ENCODE assay signal across 15 mouse cellular contexts in the genomic region with DNA sequence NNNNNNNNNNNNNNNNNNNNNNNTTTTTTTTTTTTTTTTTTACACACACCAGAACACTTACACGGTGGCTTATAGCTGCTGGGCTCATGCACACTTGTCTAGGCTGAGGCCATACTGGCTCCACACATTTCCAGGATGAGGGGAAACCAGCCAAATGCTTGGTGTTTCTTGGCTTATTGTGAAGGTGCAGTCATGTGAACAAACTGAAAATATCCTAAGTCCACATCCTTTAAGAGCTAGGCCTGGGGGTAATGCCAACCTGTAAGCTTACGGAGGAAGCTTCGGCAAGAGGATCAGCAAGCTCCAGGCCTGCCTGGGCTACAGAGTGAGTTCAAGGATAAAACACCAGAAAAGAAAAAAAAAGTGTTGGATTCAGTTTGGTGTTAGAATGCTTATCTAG. TPM values are rescaled to one million over a fixed set of nuclear protein-coding genes. Genes with fewer than 3 reads are reported as not detected.
DNase-seq lines count a peak whose midpoint lies in the region; ATAC-seq and TF ChIP-seq lines count a peak whose summit lies in the region.
"Had no signal": no experiment of that assay in that cellular context is flagged by ENCODE, and none has a peak within 500 bp of the region (broad histone marks: within the 10 kb centered on the region; RNA-seq: fewer than 3 reads in every experiment).

No protein-coding gene starts in this region.

- H3K27me3 ChIP-seq in forebrain, embryonic 14.5 days (replicated peaks; ENCODE audit: control insufficient read depth, insufficient read depth, low read length) = no peaks in the 10 kb centered on the region
- H3K27me3 ChIP-seq in forebrain, embryonic 10.5 days (ENCODE audit: poor library complexity, severe bottlenecking) = no peaks in the 10 kb centered on the region
- H3K27me3 ChIP-seq in liver, adult 2 months (ENCODE audit: control insufficient read depth, insufficient read depth, low read length) = no peaks in the 10 kb centered on the region
- no peaks in the 10 kb centered on the region; the same call in 1 of the 2 replicates for H3K27me3 ChIP-seq in liver, embryonic 12.5 days (replicated peaks)
- H3K27me3 ChIP-seq: forebrain, embryonic 12.5 days; liver, embryonic 15.5 days; midbrain, embryonic 13.5 days; neural tube, embryonic 12.5 days had no signal

- no peaks in the 10 kb centered on the region for H3K36me3 ChIP-seq in forebrain, embryonic 14.5 days (ENCODE audit: control insufficient read depth, insufficient read depth, low read length)
- no peaks in the 10 kb centered on the region for H3K36me3 ChIP-seq in forebrain, embryonic 10.5 days (replicated peaks)
- no peaks in the 10 kb centered on the region for H3K36me3 ChIP-seq in liver, adult 2 months (ENCODE audit: control insufficient read depth, insufficient read depth, low read length)
- no peaks in the 10 kb centered on the region for H3K36me3 ChIP-seq in liver, embryonic 12.5 days
- H3K36me3 ChIP-seq: forebrain, embryonic 12.5 days; liver, embryonic 15.5 days; midbrain, embryonic 13.5 days; neural tube, embryonic 12.5 days had no signal

- no peak overlapping the region for H3K9ac ChIP-seq in forebrain, embryonic 14.5 days (ENCODE audit: low read length)
- H3K9ac ChIP-seq in liver, adult 2 months (ENCODE audit: low read depth, low read length) = no peak overlapping the region
- H3K9ac ChIP-seq in liver, embryonic 12.5 days = no peak overlapping the region
- H3K9ac ChIP-seq: forebrain, embryonic 12.5 days; liver, embryonic 15.5 days; midbrain, embryonic 13.5 days; neural tube, embryonic 12.5 days had no signal

- TF ChIP-seq POLR2A in liver, adult 2 months (IDR thresholded peaks at IDR 0.05; ENCODE audit: extremely low read depth, insufficient read depth, low read length) = no peak

- no peak overlapping the region for H3K4me2 ChIP-seq in forebrain, embryonic 14.5 days (ENCODE audit: low read length)
- no peak overlapping the region for H3K4me2 ChIP-seq in liver, embryonic 12.5 days
- H3K4me2 ChIP-seq: forebrain, embryonic 12.5 days; midbrain, embryonic 13.5 days; neural tube, embryonic 12.5 days had no signal

- H3K27ac ChIP-seq in forebrain, embryonic 14.5 days (ENCODE audit: low read depth, low read length) = no peak overlapping the region
- no peak overlapping the region for H3K27ac ChIP-seq in forebrain, embryonic 10.5 days
- peak overlapping the region; percentile 97 for H3K27ac ChIP-seq in liver, adult 2 months (replicated peaks; ENCODE audit: insufficient read depth, low read depth, low read length)
- H3K27ac ChIP-seq in liver, embryonic 12.5 days = no peak overlapping the region
- H3K27ac ChIP-seq in brown adipose tissue, adult 24 weeks (replicated peaks; ENCODE audit: low read depth, low read length) = peak overlapping the region; percentile 93
- H3K27ac ChIP-seq: midbrain, embryonic 13.5 days; neural tube, embryonic 12.5 days had no signal

- H3K79me2 ChIP-seq in liver, adult 2 months (ENCODE audit: control insufficient read depth, insufficient read depth, low read length) = peaks cover 6% of the 10 kb centered on the region; the same call in 1 of the 2 replicates

- DNase-seq in forebrain, embryonic 14.5 days (ENCODE audit: low spot score) = peak; percentile 46
- no peak for DNase-seq in forebrain, embryonic 10.5 days (ENCODE audit: extremely low spot score, low spot score)
- peak; percentile 93 for DNase-seq in liver, adult 2 months (ENCODE audit: extremely low read depth, low read depth, low spot score)
- DNase-seq in kidney, postnatal 14 days = peak; percentile 70
- no peak for DNase-seq in thymus, postnatal 36 days
- no peak for DNase-seq in embryo, embryonic 11 days

- H3K4me1 ChIP-seq in forebrain, embryonic 14.5 days (ENCODE audit: control insufficient read depth, insufficient read depth, low read length) = no peaks in the 10 kb centered on the region
- 0 out of 2 replicates have a peak, but pooled peaks cover 5% of the 10 kb centered on the region for H3K4me1 ChIP-seq in forebrain, embryonic 10.5 days
- peaks cover 26% of the 10 kb centered on the region for H3K4me1 ChIP-seq in liver, adult 2 months (ENCODE audit: control insufficient read depth, insufficient read depth, low read length)
- H3K4me1 ChIP-seq in liver, embryonic 12.5 days = peaks cover 14% of the 10 kb centered on the region
- H3K4me1 ChIP-seq in brown adipose tissue, adult 24 weeks (ENCODE audit: control insufficient read depth, insufficient read depth, insufficient read length, low read length) = peaks cover 18% of the 10 kb centered on the region
- H3K4me1 ChIP-seq: forebrain, embryonic 12.5 days; midbrain, embryonic 13.5 days; neural tube, embryonic 12.5 days had no signal

- ATAC-seq in forebrain, embryonic 14.5 days = no peak
- no peak for ATAC-seq in liver, embryonic 12.5 days
- ATAC-seq: hindbrain, embryonic 16.5 days; midbrain, embryonic 13.5 days had no signal

- no peak overlapping the region for H3K4me3 ChIP-seq in forebrain, embryonic 14.5 days (ENCODE audit: low read depth, low read length)
- H3K4me3 ChIP-seq in forebrain, embryonic 10.5 days = no peak overlapping the region
- no peak overlapping the region for H3K4me3 ChIP-seq in liver, adult 2 months (ENCODE audit: insufficient read depth, low read depth, low read length)
- no peak overlapping the region for H3K4me3 ChIP-seq in liver, embryonic 12.5 days
- H3K4me3 ChIP-seq in brown adipose tissue, adult 24 weeks (ENCODE audit: insufficient read depth, low read depth, low read length) = no peak overlapping the region
- H3K4me3 ChIP-seq: forebrain, embryonic 12.5 days; liver, embryonic 15.5 days; midbrain, embryonic 13.5 days; neural tube, embryonic 12.5 days had no signal

- TF ChIP-seq CTCF in liver, adult 2 months (IDR thresholded peaks at IDR 0.05; ENCODE audit: low read depth, low read length) = no peak

- H3K9me3 ChIP-seq in forebrain, embryonic 14.5 days (replicated peaks; ENCODE audit: control insufficient read depth, low read length) = no peaks in the 10 kb centered on the region
- no peaks in the 10 kb centered on the region for H3K9me3 ChIP-seq in forebrain, embryonic 10.5 days
- H3K9me3 ChIP-seq in liver, embryonic 12.5 days (replicated peaks) = no peaks in the 10 kb centered on the region
- H3K9me3 ChIP-seq: forebrain, embryonic 12.5 days; liver, embryonic 15.5 days; midbrain, embryonic 13.5 days; neural tube, embryonic 12.5 days had no signal

- WGBS in forebrain, embryonic 14.5 days = 68% methylated on average over 3 of the region's 3 CpGs
- 96% methylated on average over 3 of the region's 3 CpGs for WGBS in forebrain, embryonic 10.5 days
- WGBS in liver, adult 2 months = 9% methylated on average over 3 of the region's 3 CpGs
- 90% methylated on average over 3 of the region's 3 CpGs for WGBS in liver, embryonic 12.5 days (ENCODE audit: insufficient replicate concordance)

RNA-seq across cellular contexts. Expression of gene Rd3, which starts 19.8 kb away (rescaled TPM):
- polyA plus RNA-seq in forebrain, embryonic 14.5 days (2014; fragmentation: Nextera tagmentation; extraction: Ambion mirVana) = 2.4 and 2.7 TPM in 2 replicates
- 0.15 and 0.38 TPM in 2 replicates for polyA plus RNA-seq in forebrain, embryonic 10.5 days (2016; fragmentation: Nextera tagmentation; extraction: Ambion mirVana)
- 0.46 and 0.54 TPM in 2 replicates for total RNA-seq in liver, adult 2 months (2014; rRNA removed)
- 1.2 and 1.6 TPM in 2 replicates for polyA plus RNA-seq in liver, adult 2 months (2012; rRNA removed)
- 0.13 and 0.19 TPM in 2 replicates for polyA plus RNA-seq in liver, embryonic 12.5 days (2016; fragmentation: Nextera tagmentation; extraction: Ambion mirVana)
- polyA plus RNA-seq in brown adipose tissue, adult 24 weeks (2012; ENCODE audit: insufficient read depth, insufficient read length, missing spikeins) = not detected in 2 replicates
- total RNA-seq: MEL had no signal
- polyA plus RNA-seq: C2C12 had no signal

RNA-seq across cellular contexts. Expression of gene Slc30a1, which starts 50.8 kb away (rescaled TPM):
- 1.3 and 2.0 TPM in 2 replicates for polyA plus RNA-seq in forebrain, embryonic 14.5 days (2014; fragmentation: Nextera tagmentation; extraction: Ambion mirVana)
- 1.2 and 1.5 TPM in 2 replicates for polyA plus RNA-seq in forebrain, embryonic 10.5 days (2016; fragmentation: Nextera tagmentation; extraction: Ambion mirVana)
- 22.6 and 24.4 TPM in 2 replicates for total RNA-seq in liver, adult 2 months (2014; rRNA removed)
- polyA plus RNA-seq in liver, adult 2 months (2012; rRNA removed) = 11.3 and 13.6 TPM in 2 replicates
- 6.0 and 7.2 TPM in 2 replicates for polyA plus RNA-seq in liver, embryonic 12.5 days (2016; fragmentation: Nextera tagmentation; extraction: Ambion mirVana)
- polyA plus RNA-seq in brown adipose tissue, adult 24 weeks (2012; ENCODE audit: insufficient read depth, insufficient read length, missing spikeins) = 4.5 and 5.8 TPM in 2 replicates

Comparison
In these comparisons a context has a peak if more than half of its experiments do, and no peak if none do; other contexts are left out.
1. DNase-seq: peak in forebrain, embryonic 14.5 days (single experiment), liver, adult 2 months (single experiment) and kidney, postnatal 14 days (single experiment); none in forebrain, embryonic 10.5 days (single experiment), thymus, postnatal 36 days (0 of 2) and embryo, embryonic 11 days (single experiment).
2. H3K27ac ChIP-seq: peak in liver, adult 2 months (single experiment) and brown adipose tissue, adult 24 weeks (single experiment); none in forebrain, embryonic 14.5 days (single experiment), forebrain, embryonic 10.5 days (single experiment) and liver, embryonic 12.5 days (single experiment).